Mouse (Mus musculus) gastrocnemius, adult 8-10 months (tissue): ENCODE measurements around the gene B4galnt3. TPM values are rescaled to one million over a fixed set of nuclear protein-coding genes. Genes with fewer than 3 reads are reported as not detected.

ENCODE experiments used
- DNase-seq, 2 experiments: peaks; one replicate each; pipeline ENCODE4 v3.0.0; 2022; ENCODE audit warnings: low spot score in 2 of 2
- total RNA-seq, 4 experiments: library from RNA; stranded (reverse); gene quantifications; 2 replicates each; pipeline ENCODE4 v1.2.4; 2022

Gene B4galnt3
- total RNA-seq, 4 experiments from 2014 or later: 0.89 to 1.3 (median 0.95) TPM

GRCm38 (mm10) chr6:120155510-120155909, 138.8 kb downstream of the B4galnt3 start:
- DNase-seq: no peak

DNA sequence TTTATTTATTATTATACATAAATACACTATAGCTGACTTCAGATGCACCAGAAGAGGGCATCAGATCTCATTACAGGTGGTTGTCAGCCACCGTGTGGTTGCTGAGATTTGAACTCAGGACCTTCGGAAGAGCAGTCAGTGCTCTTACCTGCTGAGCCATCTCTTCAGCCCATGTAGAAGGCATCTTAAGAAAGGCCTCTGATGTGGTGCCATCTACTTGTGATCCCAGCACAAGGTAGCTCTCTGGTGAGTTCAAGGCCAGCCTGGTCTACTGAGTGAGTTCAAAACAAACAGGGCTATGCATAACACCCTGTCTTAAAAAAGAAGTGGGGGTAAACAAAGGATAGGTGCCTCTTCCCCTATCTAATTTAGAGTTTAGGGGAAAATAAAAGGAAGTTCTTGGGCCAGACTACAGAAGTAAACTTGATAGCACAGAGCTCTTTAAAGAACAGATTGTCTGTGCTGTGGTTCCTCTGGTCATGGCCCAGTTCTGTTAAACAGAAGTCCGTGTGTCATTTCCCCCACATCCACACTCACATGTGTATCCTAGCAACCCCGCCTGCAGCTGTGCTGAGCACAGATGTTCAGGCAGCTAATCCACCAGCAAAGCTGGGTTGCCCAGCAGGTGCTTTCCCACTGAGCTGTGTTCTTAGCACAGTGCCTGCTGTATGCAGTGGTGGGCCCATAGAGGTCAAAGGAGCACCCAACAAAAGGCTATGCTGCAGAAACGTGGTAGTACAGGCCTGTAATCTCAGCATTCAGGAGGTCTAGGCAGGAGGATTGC, 139.6 kb downstream of the B4galnt3 start:
- DNase-seq: no peak

Other genes with a start within 250 kb of the B4galnt3 start
- gene Ninj2, start 201.2 kb downstream of the B4galnt3 start, total RNA-seq: not detected
- gene D330020A13Rik, start 195 bp downstream of the B4galnt3 start, total RNA-seq: not detected
- gene Kdm5a, start 69.6 kb upstream of the B4galnt3 start, total RNA-seq: 10 to 100 TPM; 18.2 to 21.1 (median 19.1) TPM
- 1 to 10 TPM; 2.4 to 2.9 (median 2.7) TPM for gene Ccdc77, start 69.8 kb upstream of the B4galnt3 start, total RNA-seq
- 1 to 10 TPM in 3 of 4 experiments, under 1 TPM in 1; 0.75 to 2.6 (median 1.3) TPM for gene Il17ra, start 168.7 kb upstream of the B4galnt3 start, total RNA-seq
- not detected for gene Tmem121b, start 199.2 kb upstream of the B4galnt3 start, total RNA-seq
- gene Hdhd5, start 236.8 kb upstream of the B4galnt3 start, total RNA-seq: 10 to 100 TPM; 21.1 to 23.2 (median 22.1) TPM